Mouse (Mus musculus): ENCODE results near the gene Babam2.

- TF ChIP-seq GATA1 (IDR thresholded peaks at IDR 0.05; ENCODE audit: low read length) (no peak), TAL1 (IDR thresholded peaks at IDR 0.05; ENCODE audit: low read length) (no peak)
Measured at GRCm38 (mm10) chr5:31929007-31929406, 231.5 kb downstream of the Babam2 start.

Measured in erythroblast, embryonic 14.5 days (primary cell).